Comparison of ENCODE assay signal across 8 mouse cellular contexts in genomic region chr6:31095943-31096714, GRCm38 (mm10).
DNase-seq lines count a peak whose midpoint lies in the region; ATAC-seq and TF ChIP-seq lines count a peak whose summit lies in the region.

No protein-coding gene starts in this region.

- peaks cover 19% of the 10 kb centered on the region; the same call in 1 of the 2 replicates for H3K4me1 ChIP-seq in lung, embryonic 15.5 days
- peaks cover 36% of the 10 kb centered on the region for H3K4me1 ChIP-seq in heart, adult 2 months (ENCODE audit: control insufficient read depth, insufficient read depth, low read length)
- H3K4me1 ChIP-seq in limb, embryonic 13.5 days, result peaks cover 28% of the 10 kb centered on the region

- no peaks in the 10 kb centered on the region for H3K36me3 ChIP-seq in lung, embryonic 15.5 days
- H3K36me3 ChIP-seq in heart, adult 2 months (ENCODE audit: control insufficient read depth, insufficient read depth, low read length), result peaks cover 25% of the 10 kb centered on the region
- no peaks in the 10 kb centered on the region for H3K36me3 ChIP-seq in limb, embryonic 13.5 days

- H3K79me2 ChIP-seq in heart, adult 2 months (replicated peaks; ENCODE audit: control insufficient read depth, insufficient read depth, low read length), result peaks cover 3% of the 10 kb centered on the region; the same call in 1 of the 2 replicates

- no peak for TF ChIP-seq EP300 in heart, adult 2 months (IDR thresholded peaks at IDR 0.05; ENCODE audit: insufficient read depth, low read depth, low read length)

- no peak overlapping the region for H3K9ac ChIP-seq in lung, embryonic 15.5 days
- no peak overlapping the region for H3K9ac ChIP-seq in heart, adult 2 months (ENCODE audit: low read depth, low read length)
- no peak overlapping the region for H3K9ac ChIP-seq in limb, embryonic 13.5 days

- no peak for ATAC-seq in lung, embryonic 15.5 days (ENCODE audit: borderline replicate concordance, extremely low read depth, low FRiP score, low TSS enrichment)
- ATAC-seq in limb, embryonic 13.5 days (ENCODE audit: low FRiP score, low read depth), result no peak

- no peak overlapping the region for H3K4me2 ChIP-seq in lung, embryonic 15.5 days
- H3K4me2 ChIP-seq in limb, embryonic 13.5 days (replicated peaks), result no peak overlapping the region

- WGBS in lung, embryonic 15.5 days, result 61% methylated on average over 21 of the region's 21 CpGs
- WGBS in heart, adult 2 months, result 58% methylated on average over 21 of the region's 21 CpGs
- WGBS in limb, embryonic 13.5 days, result 47% methylated on average over 16 of the region's 21 CpGs

- no peak overlapping the region for H3K4me3 ChIP-seq in lung, embryonic 15.5 days
- H3K4me3 ChIP-seq in heart, adult 2 months, result no peak overlapping the region
- H3K4me3 ChIP-seq in limb, embryonic 13.5 days, result no peak overlapping the region

- peak overlapping the region; percentile 50 for H3K27ac ChIP-seq in lung, embryonic 15.5 days
- peak overlapping the region; percentile 73 for H3K27ac ChIP-seq in heart, adult 2 months
- H3K27ac ChIP-seq in limb, embryonic 13.5 days, result peak overlapping the region; percentile 44; the same call in 1 of the 2 replicates

- no peaks in the 10 kb centered on the region for H3K27me3 ChIP-seq in lung, embryonic 15.5 days
- no peaks in the 10 kb centered on the region for H3K27me3 ChIP-seq in heart, adult 2 months (ENCODE audit: control insufficient read depth, insufficient read depth, low read length)
- no peaks in the 10 kb centered on the region for H3K27me3 ChIP-seq in limb, embryonic 13.5 days

- TF ChIP-seq POLR2A in heart, adult 2 months (IDR thresholded peaks at IDR 0.05; ENCODE audit: insufficient read depth, low read depth, low read length), result no peak

- no peak for DNase-seq in lung, postnatal 10 days
- DNase-seq in cerebellum, postnatal 14 days, result peak; percentile 60 to 73
- DNase-seq in heart, adult 2 months, result peak in 1 of 2 experiments; percentile 77
- DNase-seq in thymus, postnatal 14 days, result no peak
- DNase-seq in kidney, postnatal 10 days, result no peak
- DNase-seq in left cerebral cortex, adult 9 months (ENCODE audit: low spot score in 2 of 2), result no peak

- no peak for TF ChIP-seq CTCF in heart, adult 2 months (IDR thresholded peaks at IDR 0.05)

- intact Hi-C loops in heart, adult 2 months (cut with DNase I), result loop anchor here (2.0 kb wide), 1 partner anchor 17 kb away; no protein-coding TSS in a partner anchor

- H3K9me3 ChIP-seq in lung, embryonic 15.5 days, result no peaks in the 10 kb centered on the region
- H3K9me3 ChIP-seq in limb, embryonic 13.5 days, result no peaks in the 10 kb centered on the region

Comparison
In these comparisons a context has a peak if more than half of its experiments do, and no peak if none do; other contexts are left out.
1. DNase-seq: peak in cerebellum, postnatal 14 days (2 of 2); none in lung, postnatal 10 days (single experiment), thymus, postnatal 14 days (single experiment), kidney, postnatal 10 days (single experiment) and left cerebral cortex, adult 9 months (0 of 2).
2. Peak in every context shown above with its lines, with median percentiles within 50 percentile points of each other: H3K27ac ChIP-seq.